Mouse (Mus musculus): ENCODE measurements around the gene Rpl35. TPM values are rescaled to one million over a fixed set of nuclear protein-coding genes. Genes with fewer than 3 reads are reported as not detected.

Rpl35 gene
- polyA plus RNA-seq, 1 experiment from 2014 or later = 1,016 TPM

DNA sequence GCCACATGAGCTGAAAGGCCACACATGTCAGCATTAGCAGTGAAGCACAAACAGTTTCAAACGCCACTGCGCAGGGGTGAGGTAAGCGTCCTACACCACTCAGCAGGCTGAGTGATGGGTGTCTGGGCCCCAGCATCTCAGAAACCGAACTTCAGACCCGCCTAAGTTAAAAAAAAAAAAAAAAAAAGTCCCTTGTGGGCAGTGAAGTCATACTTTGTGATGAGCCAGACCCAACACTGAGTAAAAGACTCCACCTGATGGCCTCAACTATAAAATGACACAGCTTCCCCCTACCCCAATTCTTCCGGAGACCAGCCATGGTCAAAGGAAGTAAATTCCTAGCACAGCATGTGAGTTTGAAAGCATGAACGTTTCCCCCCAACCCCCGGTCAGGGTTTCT is 2.3 kb downstream of the Rpl35 start:
- 52% methylated on average over 8 of the region's 8 CpGs for WGBS
- no peak for DNase-seq (ENCODE audit: low spot score)
- H3K4me1 ChIP-seq (replicated peaks; ENCODE audit: control insufficient read depth, insufficient read depth, low read length) = peaks cover 10% of the 10 kb centered on the region
- no peaks in the 10 kb centered on the region for H3K9me3 ChIP-seq (ENCODE audit: control insufficient read depth, low read length)
- H3K36me3 ChIP-seq (ENCODE audit: control insufficient read depth, insufficient read depth, low read length) = peaks cover 15% of the 10 kb centered on the region
- no peak overlapping the region for H3K27ac ChIP-seq (ENCODE audit: low read depth, low read length)
- no peaks in the 10 kb centered on the region for H3K27me3 ChIP-seq (ENCODE audit: control insufficient read depth, insufficient read depth, low read length)
- no peak overlapping the region for H3K9ac ChIP-seq (ENCODE audit: low read depth, low read length)
- H3K4me3 ChIP-seq (ENCODE audit: low read depth, low read length) = peak overlapping the region; percentile 83; the same call in 1 of the 2 replicates
- no peak for ATAC-seq (ENCODE audit: low FRiP score)
- peak overlapping the region; percentile 91 for H3K4me2 ChIP-seq (replicated peaks; ENCODE audit: low read depth, low read length)

DNA sequence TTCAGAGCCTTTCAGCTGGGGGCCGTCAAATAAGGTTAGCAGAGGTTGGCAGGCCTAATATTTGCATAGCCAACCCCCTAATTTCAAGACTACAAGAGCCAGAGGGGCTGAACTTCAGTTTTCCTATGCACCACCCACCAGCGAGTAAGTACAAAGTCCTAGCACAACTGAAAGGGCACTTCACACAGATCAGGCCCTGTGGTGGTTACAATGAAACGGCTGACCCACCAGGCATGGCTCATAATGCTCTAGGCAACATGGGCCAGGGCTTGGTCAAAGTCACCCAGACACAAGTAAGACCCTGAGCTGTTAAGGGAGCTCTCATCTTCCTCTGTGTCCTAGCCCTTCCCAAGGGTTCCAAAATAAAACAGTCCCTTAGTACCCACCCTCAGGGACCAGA is 3.6 kb downstream of the Rpl35 start:
- Histone ChIP-seq H3K9me3 (ENCODE audit: control insufficient read depth, low read length) (no peaks in the 10 kb centered on the region), H3K27me3 (ENCODE audit: control insufficient read depth, insufficient read depth, low read length) (no peaks in the 10 kb centered on the region), H3K4me3 (ENCODE audit: low read depth, low read length) (no peak overlapping the region), H3K4me1 (replicated peaks; ENCODE audit: control insufficient read depth, insufficient read depth, low read length) (peaks cover 13% of the 10 kb centered on the region), H3K9ac (ENCODE audit: low read depth, low read length) (no peak overlapping the region), H3K27ac (ENCODE audit: low read depth, low read length) (no peak overlapping the region), H3K36me3 (ENCODE audit: control insufficient read depth, insufficient read depth, low read length) (peaks cover 15% of the 10 kb centered on the region), H3K4me2 (replicated peaks; ENCODE audit: low read depth, low read length) (no peak overlapping the region)
- 82% methylated on average over 3 of the region's 3 CpGs for WGBS
- ATAC-seq (ENCODE audit: low FRiP score) (no peak), DNase-seq (ENCODE audit: low spot score) (no peak)

DNA sequence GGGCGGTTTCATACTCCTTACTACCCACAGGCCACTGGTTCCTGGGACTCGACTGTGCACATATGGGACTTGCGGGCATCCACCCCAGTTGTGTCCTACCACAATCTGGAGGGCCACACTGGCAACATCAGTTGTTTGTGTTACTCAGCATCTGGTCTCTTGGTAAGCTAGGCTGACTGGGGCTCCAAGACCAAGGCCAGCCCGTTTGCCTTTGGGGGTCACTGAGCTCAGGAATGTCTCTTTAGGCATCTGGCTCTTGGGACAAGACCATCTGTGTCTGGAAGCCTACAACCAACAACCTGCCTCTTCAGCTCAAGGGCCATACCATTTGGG is 4.9 kb downstream of the Rpl35 start:
- H3K27me3 ChIP-seq (ENCODE audit: control insufficient read depth, insufficient read depth, low read length) = no peaks in the 10 kb centered on the region
- no peak overlapping the region for H3K4me2 ChIP-seq (replicated peaks; ENCODE audit: low read depth, low read length)
- H3K9me3 ChIP-seq (ENCODE audit: control insufficient read depth, low read length) = no peaks in the 10 kb centered on the region
- H3K9ac ChIP-seq (ENCODE audit: low read depth, low read length) = no peak overlapping the region
- H3K27ac ChIP-seq (ENCODE audit: low read depth, low read length) = no peak overlapping the region
- no peak overlapping the region for H3K4me3 ChIP-seq (ENCODE audit: low read depth, low read length)
- peaks cover 11% of the 10 kb centered on the region for H3K4me1 ChIP-seq (replicated peaks; ENCODE audit: control insufficient read depth, insufficient read depth, low read length)
- no peak for ATAC-seq (ENCODE audit: low FRiP score)
- no peak for DNase-seq (ENCODE audit: low spot score)
- H3K36me3 ChIP-seq (ENCODE audit: control insufficient read depth, insufficient read depth, low read length) = peaks cover 15% of the 10 kb centered on the region
- 84% methylated on average over 4 of the region's 4 CpGs for WGBS

DNA sequence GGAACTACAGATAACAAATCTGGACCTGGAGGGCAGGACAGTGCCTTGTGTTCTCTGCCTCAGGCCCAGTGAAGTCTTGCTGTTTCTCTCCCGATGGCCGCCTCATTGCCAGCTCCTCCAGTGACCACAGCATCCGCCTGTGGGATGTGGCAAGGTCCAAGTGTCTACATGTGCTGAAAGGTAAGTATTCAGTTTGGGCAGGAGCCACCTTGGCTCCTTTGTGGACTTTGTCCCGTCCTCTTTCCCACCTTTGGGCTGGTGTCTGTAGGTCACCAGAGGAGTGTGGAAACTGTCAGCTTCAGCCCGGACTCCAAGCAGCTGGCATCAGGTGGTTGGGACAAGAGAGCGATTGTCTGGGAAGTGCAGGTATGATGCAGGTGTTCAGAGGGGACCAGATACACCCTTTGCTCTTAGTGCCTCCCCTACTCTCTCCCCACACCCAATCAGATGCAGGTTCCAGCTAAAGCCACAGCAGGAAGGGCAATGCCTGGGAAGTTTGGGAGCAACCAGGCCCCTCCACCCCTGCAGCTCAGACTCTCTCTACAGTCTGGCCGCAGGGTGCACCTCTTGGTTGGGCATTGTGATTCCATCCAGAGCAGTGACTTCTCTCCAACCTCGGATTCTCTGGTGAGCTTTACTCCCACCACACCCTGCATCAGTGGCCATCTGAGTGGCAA is 5.4 kb downstream of the Rpl35 start:
- Histone ChIP-seq H3K4me2 (replicated peaks; ENCODE audit: low read depth, low read length) (no peak overlapping the region), H3K27ac (ENCODE audit: low read depth, low read length) (no peak overlapping the region), H3K36me3 (ENCODE audit: control insufficient read depth, insufficient read depth, low read length) (peaks cover 15% of the 10 kb centered on the region), H3K4me3 (ENCODE audit: low read depth, low read length) (no peak overlapping the region), H3K9ac (ENCODE audit: low read depth, low read length) (no peak overlapping the region), H3K4me1 (replicated peaks; ENCODE audit: control insufficient read depth, insufficient read depth, low read length) (peaks cover 11% of the 10 kb centered on the region), H3K27me3 (ENCODE audit: control insufficient read depth, insufficient read depth, low read length) (no peaks in the 10 kb centered on the region), H3K9me3 (ENCODE audit: control insufficient read depth, low read length) (no peaks in the 10 kb centered on the region)
- 75% methylated on average over 8 of the region's 8 CpGs for WGBS
- no peak for ATAC-seq (ENCODE audit: low FRiP score)
- DNase-seq (ENCODE audit: low spot score) = no peak

DNA sequence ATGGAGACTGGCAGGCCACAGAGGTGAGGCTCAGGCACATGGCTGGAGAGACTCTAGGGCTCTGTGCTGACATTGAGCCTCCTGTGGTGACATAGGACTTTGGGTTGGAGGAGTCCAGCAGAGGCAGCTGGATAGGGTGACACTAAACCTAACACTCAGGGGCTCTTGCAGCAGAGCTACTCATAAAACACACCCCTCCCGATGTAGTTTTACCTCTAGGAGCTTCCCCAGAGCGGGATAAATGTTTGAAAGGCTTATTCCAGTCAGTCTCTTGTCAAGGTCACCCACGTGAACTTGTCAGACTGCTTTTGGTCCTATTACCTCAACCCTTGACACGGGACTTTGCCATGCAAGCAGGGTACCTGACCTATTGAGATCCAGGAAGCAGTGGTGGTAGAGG is 6.0 kb downstream of the Rpl35 start:
- ATAC-seq (ENCODE audit: low FRiP score) (no peak), DNase-seq (ENCODE audit: low spot score) (no peak)
- 51% methylated on average over 4 of the region's 4 CpGs for WGBS
- Histone ChIP-seq H3K4me3 (ENCODE audit: low read depth, low read length) (no peak overlapping the region), H3K4me1 (replicated peaks; ENCODE audit: control insufficient read depth, insufficient read depth, low read length) (peaks cover 11% of the 10 kb centered on the region), H3K9ac (ENCODE audit: low read depth, low read length) (no peak overlapping the region), H3K9me3 (ENCODE audit: control insufficient read depth, low read length) (no peaks in the 10 kb centered on the region), H3K27me3 (ENCODE audit: control insufficient read depth, insufficient read depth, low read length) (no peaks in the 10 kb centered on the region), H3K27ac (ENCODE audit: low read depth, low read length) (no peak overlapping the region), H3K36me3 (ENCODE audit: control insufficient read depth, insufficient read depth, low read length) (peaks cover 15% of the 10 kb centered on the region), H3K4me2 (replicated peaks; ENCODE audit: low read depth, low read length) (no peak overlapping the region)

DNA sequence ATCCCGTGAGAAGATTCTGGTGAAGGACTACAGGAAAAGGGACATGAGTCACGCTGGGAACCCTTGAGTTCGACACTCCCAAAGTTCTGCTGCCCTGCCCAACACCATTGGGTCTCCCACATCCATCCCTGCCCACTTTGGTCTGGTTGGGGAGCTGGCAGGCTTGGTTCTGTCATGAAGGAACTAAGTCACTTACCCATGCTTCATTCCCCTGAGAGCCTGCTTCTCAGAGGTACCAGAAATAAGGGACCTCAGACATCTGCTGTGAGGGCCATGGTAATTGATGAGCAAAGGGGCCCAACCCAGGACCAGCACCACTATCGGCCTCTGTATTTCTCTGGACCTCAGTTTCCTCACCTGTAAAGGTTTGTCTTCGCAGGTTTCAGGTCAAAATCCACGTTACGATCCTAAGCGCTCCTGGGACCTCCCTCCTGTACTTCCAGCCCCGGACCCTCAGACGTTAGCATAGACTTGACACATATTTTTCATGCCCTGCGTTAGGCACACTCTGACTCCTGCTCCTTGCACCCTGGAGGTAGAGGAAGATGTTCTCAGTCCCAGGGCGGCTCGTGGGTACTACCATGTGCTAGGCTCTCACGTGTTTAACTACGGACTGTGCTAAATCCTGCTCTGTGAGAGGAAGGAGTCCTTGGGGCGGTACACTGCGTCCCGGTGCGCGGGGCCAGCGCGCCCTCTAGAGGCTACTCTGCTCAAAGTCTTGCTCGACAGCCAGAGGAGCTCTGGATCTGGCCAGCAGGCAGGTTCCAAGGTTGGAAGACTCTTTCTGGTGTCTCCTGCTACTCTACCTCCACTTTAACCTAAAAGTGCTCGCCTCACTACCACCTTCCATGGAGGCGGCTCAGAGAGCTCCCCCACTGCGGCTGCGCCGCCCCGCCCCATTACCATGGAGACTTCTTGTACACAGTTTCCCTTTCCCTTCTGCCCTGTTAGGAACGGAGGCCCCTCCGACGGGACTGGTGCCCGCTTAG is 7.7 kb downstream of the Rpl35 start, which contains the start of gene Wdr38:
Wdr38 (plus strand) TSS at position 91 of the 989 bp plus-strand sequence.
- 15% methylated on average over 33 of the region's 33 CpGs for WGBS
- Histone ChIP-seq H3K27ac (ENCODE audit: low read depth, low read length) (no peak within 1 kb of the TSS), H3K36me3 (ENCODE audit: control insufficient read depth, insufficient read depth, low read length) (peaks cover 10% of the 10 kb centered on the region; the same call in 1 of the 2 replicates), H3K27me3 (ENCODE audit: control insufficient read depth, insufficient read depth, low read length) (no peaks in the 10 kb centered on the region), H3K4me2 (replicated peaks; ENCODE audit: low read depth, low read length) (peak within 1 kb of the TSS; percentile 38), H3K4me3 (ENCODE audit: low read depth, low read length) (peak within 1 kb of the TSS; percentile 25), H3K4me1 (replicated peaks; ENCODE audit: control insufficient read depth, insufficient read depth, low read length) (peaks cover 3% of the 10 kb centered on the region; the same call in 1 of the 2 replicates), H3K9ac (ENCODE audit: low read depth, low read length) (peak within 1 kb of the TSS; percentile 34; the same call in 1 of the 2 replicates), H3K9me3 (ENCODE audit: control insufficient read depth, low read length) (no peaks in the 10 kb centered on the region)
- ATAC-seq (ENCODE audit: low FRiP score) (peak; percentile 89), DNase-seq (ENCODE audit: low spot score) (peak; percentile 92)

DNA sequence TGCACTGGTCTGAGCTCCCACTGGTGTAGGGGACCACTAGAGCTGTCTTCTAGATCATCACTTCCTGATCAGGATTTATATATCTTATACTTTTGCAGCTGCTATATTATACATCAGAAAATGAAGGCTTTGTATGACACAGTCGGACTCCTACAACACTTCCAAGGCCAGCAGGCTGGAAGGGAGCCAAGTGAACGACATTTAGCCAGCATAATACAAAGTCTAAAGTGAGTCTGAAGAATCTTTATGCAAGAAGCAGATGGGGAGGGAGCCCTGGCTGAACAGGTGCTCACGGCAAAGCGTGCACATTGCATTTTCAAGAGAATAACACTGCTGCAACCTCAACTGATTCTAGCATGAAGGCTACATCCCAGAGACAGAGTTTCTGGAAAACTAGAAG is 13.0 kb downstream of the Rpl35 start:
- Histone ChIP-seq H3K4me3 (ENCODE audit: low read depth, low read length) (no peak overlapping the region), H3K9me3 (ENCODE audit: control insufficient read depth, low read length) (no peaks in the 10 kb centered on the region), H3K27ac (ENCODE audit: low read depth, low read length) (no peak overlapping the region), H3K27me3 (ENCODE audit: control insufficient read depth, insufficient read depth, low read length) (no peaks in the 10 kb centered on the region), H3K4me1 (replicated peaks; ENCODE audit: control insufficient read depth, insufficient read depth, low read length) (no peaks in the 10 kb centered on the region), H3K36me3 (ENCODE audit: control insufficient read depth, insufficient read depth, low read length) (no peaks in the 10 kb centered on the region), H3K9ac (ENCODE audit: low read depth, low read length) (no peak overlapping the region), H3K4me2 (replicated peaks; ENCODE audit: low read depth, low read length) (no peak overlapping the region)
- ATAC-seq (ENCODE audit: low FRiP score) (no peak), DNase-seq (ENCODE audit: low spot score) (no peak)
- WGBS = 70% methylated on average over 4 of the region's 4 CpGs

DNA sequence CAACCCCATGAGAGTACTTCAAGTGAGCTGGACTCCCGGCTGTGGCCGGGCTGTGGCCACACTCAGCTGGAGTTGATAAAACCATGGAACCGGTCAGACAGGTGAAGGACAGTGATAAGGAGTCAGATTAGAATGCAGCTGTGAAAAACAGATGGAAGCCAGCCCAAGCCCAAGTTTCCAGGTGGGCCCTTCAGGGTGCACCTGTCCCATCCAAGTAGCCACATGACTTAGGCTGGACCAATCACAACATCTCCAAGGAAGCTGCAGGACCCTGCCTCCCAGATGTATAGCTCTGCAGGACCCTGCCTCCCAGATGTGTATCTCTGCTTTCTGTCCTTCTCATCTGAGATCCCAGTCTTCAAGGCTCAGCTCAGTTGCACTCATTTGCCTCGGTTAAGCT is 13.4 kb downstream of the Rpl35 start:
- Histone ChIP-seq H3K4me3 (ENCODE audit: low read depth, low read length) (no peak overlapping the region), H3K9me3 (ENCODE audit: control insufficient read depth, low read length) (no peaks in the 10 kb centered on the region), H3K36me3 (ENCODE audit: control insufficient read depth, insufficient read depth, low read length) (no peaks in the 10 kb centered on the region), H3K9ac (ENCODE audit: low read depth, low read length) (no peak overlapping the region), H3K27me3 (ENCODE audit: control insufficient read depth, insufficient read depth, low read length) (no peaks in the 10 kb centered on the region), H3K4me1 (replicated peaks; ENCODE audit: control insufficient read depth, insufficient read depth, low read length) (no peaks in the 10 kb centered on the region), H3K4me2 (replicated peaks; ENCODE audit: low read depth, low read length) (no peak overlapping the region), H3K27ac (ENCODE audit: low read depth, low read length) (no peak overlapping the region)
- WGBS = 77% methylated on average over 4 of the region's 4 CpGs
- no peak for DNase-seq (ENCODE audit: low spot score)
- ATAC-seq (ENCODE audit: low FRiP score) = no peak

Measured in hindbrain, embryonic 11.5 days (tissue).